Mouse (Mus musculus) forebrain, postnatal 0 days (tissue): ENCODE results near the gene Ptrh2. TPM values are rescaled to one million over a fixed set of nuclear protein-coding genes. Genes with fewer than 3 reads are reported as not detected.

Experiments
- ATAC-seq: fragments of 200-750 bp; cut with Nextera tagmentation; 2 replicates; pipeline ENCODE4 v1.8.0; 2017; ENCODE audit warnings: mild to moderate bottlenecking, moderate library complexity
- DNase-seq: peaks from one replicate; pipeline ENCODE4 v3.0.0-alpha.2; 2015
- H3K27ac ChIP-seq: fragments of 300-500 bp; sonication (generic); 2 replicates; pipeline ENCODE4 v1.5.1; 2014; ENCODE audit warnings: low read depth, mild to moderate bottlenecking, antibody characterized with exemption, low read length, moderate library complexity, mixed read lengths
- H3K27me3 ChIP-seq: fragments of 300-500 bp; sonication (generic); 2 replicates; pipeline ENCODE4 v1.6.1; 2014; ENCODE audit warnings: mild to moderate bottlenecking, low read length, mixed read lengths; ENCODE audit not compliant: insufficient read depth
- H3K36me3 ChIP-seq: fragments of 300-500 bp; sonication (generic); 2 replicates; pipeline ENCODE4 v1.6.1; 2014; ENCODE audit warnings: mild to moderate bottlenecking, moderate library complexity; ENCODE audit not compliant: insufficient read depth
- H3K4me1 ChIP-seq: fragments of 300-500 bp; sonication (generic); 2 replicates; pipeline ENCODE4 v1.6.1; 2014; ENCODE audit warnings: antibody characterized with exemption; ENCODE audit not compliant: insufficient read depth
- H3K4me2 ChIP-seq: fragments of 300-500 bp; sonication (generic); 2 replicates; pipeline ENCODE4 v1.6.1; 2014; ENCODE audit warnings: low read depth, mild to moderate bottlenecking, moderate library complexity
- H3K4me3 ChIP-seq: fragments of 300-500 bp; sonication (generic); 2 replicates; pipeline ENCODE4 v1.5.1; 2014; ENCODE audit warnings: low read depth, low read length, mixed read lengths
- H3K9ac ChIP-seq: fragments of 300-500 bp; sonication (generic); 2 replicates; pipeline ENCODE4 v1.6.1; 2014; ENCODE audit warnings: mild to moderate bottlenecking
- H3K9me3 ChIP-seq: fragments of 300-500 bp; sonication (generic); 2 replicates; pipeline ENCODE4 v1.6.1; 2016; ENCODE audit warnings: low read length
- CTCF ChIP-seq: sonication (generic); IDR thresholded peaks from 2 replicates; pipeline ENCODE4 v1.5.1; 2016; ENCODE audit warnings: antibody characterized with exemption, control low read depth, low read depth
- WGBS: fragments of 180-500 bp; shearing (Covaris S2); extraction: QIAGEN DNeasy Blood & Tissue Kit; methylation state at CpG from one replicate; pipeline ENCODE4 v1.1.7; 2014; 5-methylcytosine and 5-hydroxymethylcytosine counted together
- polyA plus RNA-seq: library from polyadenylated mRNA; unstranded; fragments of >200 nt; fragmentation: Nextera tagmentation; extraction: Ambion mirVana; gene quantifications from 2 replicates; pipeline ENCODE4 v1.2.1, GENCODE M21; 2015
- total RNA-seq: library from RNA; depleted of rRNA; stranded (reverse); fragments of >200 nt; gene quantifications from 2 replicates; pipeline ENCODE4 v1.2.3, GENCODE M21; 2014

The Ptrh2 gene
- total and polyA plus RNA-seq, 2 experiments from 2014 or later = 19.4 to 29.0 TPM

DNA sequence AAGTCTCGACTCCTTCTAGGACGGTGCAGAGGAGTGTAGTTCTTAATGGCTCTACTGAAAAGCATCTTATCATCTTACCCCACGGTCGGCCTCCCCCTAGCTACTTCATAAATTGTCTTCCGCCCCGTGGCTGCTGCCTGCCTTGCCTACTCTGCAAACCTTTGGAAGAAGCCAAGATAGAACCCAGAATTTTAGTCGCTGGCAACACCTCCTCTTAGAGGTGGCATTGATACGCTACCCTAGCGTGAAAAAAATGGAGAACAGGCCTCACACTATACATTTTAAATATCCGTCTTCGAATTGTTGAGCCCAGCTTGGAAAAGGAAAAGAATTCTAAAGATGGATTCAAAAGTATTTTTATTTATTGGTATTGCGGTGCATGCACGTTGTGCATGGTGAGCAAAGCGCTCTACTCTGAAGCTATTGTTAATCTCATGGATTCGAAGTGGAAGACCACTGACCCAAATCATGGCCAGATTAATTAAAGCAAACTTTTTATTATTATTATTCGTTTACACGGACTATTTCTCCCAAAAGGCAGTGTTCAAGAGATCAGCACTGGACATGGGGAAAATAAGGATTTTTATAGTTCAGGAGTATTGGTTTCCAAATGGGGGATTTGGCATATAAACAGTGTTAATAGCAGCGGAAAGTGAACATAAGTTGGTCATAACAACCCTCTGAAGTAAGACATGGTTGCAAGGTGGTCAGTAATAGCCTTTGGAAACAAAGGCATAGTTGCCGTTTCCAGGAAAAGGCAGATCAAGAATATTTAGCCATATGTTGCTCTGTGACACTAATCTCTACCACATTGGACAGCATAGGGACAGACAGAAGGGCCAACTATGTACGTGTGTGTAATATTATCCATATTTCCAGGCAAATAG, 584 bp downstream of the Ptrh2 start:
- WGBS = 9% methylated on average over 20 of the region's 20 CpGs
- Histone ChIP-seq H3K9me3 (no peaks in the 10 kb centered on the region), H3K27me3 (no peaks in the 10 kb centered on the region), H3K36me3 (peaks cover under 1% of the 10 kb centered on the region), H3K9ac (peak overlapping the region; percentile 80), H3K27ac (peak overlapping the region; percentile 83), H3K4me1 (peaks cover 15% of the 10 kb centered on the region; the same call in 1 of the 2 replicates), H3K4me2 (peak overlapping the region; percentile 76), H3K4me3 (peak overlapping the region; percentile 79)
- ATAC-seq (peak; percentile 26; the same call in 1 of the 2 replicates), DNase-seq (no peak)
- peak; percentile 8; the same call in 1 of the 2 replicates for TF ChIP-seq CTCF

- no peak for TF ChIP-seq CTCF
- peaks cover 15% of the 10 kb centered on the region; the same call in 1 of the 2 replicates for H3K4me1 ChIP-seq
- no peak for DNase-seq
- WGBS = 96% methylated on average over 1 of the region's 1 CpGs
- H3K4me2 ChIP-seq = no peak overlapping the region
- peaks cover 10% of the 10 kb centered on the region for H3K36me3 ChIP-seq
- H3K9me3 ChIP-seq = no peaks in the 10 kb centered on the region
- H3K9ac ChIP-seq = no peak overlapping the region
- H3K27ac ChIP-seq = no peak overlapping the region
- no peak for ATAC-seq
- H3K4me3 ChIP-seq = no peak overlapping the region
- H3K27me3 ChIP-seq = no peaks in the 10 kb centered on the region
These were observed 1.6 kb downstream of the Ptrh2 start for GRCm38 (mm10) chr11:86685366-86685765.

GRCm38 (mm10) chr11:86690383-86690782, 6.6 kb downstream of the Ptrh2 start:
- peaks cover 35% of the 10 kb centered on the region for H3K36me3 ChIP-seq
- no peak for ATAC-seq
- H3K4me2 ChIP-seq = no peak overlapping the region
- DNase-seq = no peak
- no peak overlapping the region for H3K4me3 ChIP-seq
- no peaks in the 10 kb centered on the region for H3K9me3 ChIP-seq
- 96% methylated on average over 3 of the region's 3 CpGs for WGBS
- no peak overlapping the region for H3K9ac ChIP-seq
- no peaks in the 10 kb centered on the region for H3K27me3 ChIP-seq
- no peak for TF ChIP-seq CTCF
- no peaks in the 10 kb centered on the region for H3K4me1 ChIP-seq
- no peak overlapping the region for H3K27ac ChIP-seq

- no peak for TF ChIP-seq CTCF
- H3K36me3 ChIP-seq = peaks cover 40% of the 10 kb centered on the region
- no peak overlapping the region for H3K4me2 ChIP-seq
- H3K4me3 ChIP-seq = no peak overlapping the region
- H3K27ac ChIP-seq = no peak overlapping the region
- DNase-seq = no peak
- WGBS = 94% methylated on average over 3 of the region's 3 CpGs
- no peak overlapping the region for H3K9ac ChIP-seq
- ATAC-seq = no peak
- no peaks in the 10 kb centered on the region for H3K4me1 ChIP-seq
- no peaks in the 10 kb centered on the region for H3K27me3 ChIP-seq
- H3K9me3 ChIP-seq = no peaks in the 10 kb centered on the region
These were observed 7.7 kb downstream of the Ptrh2 start for GRCm38 (mm10) chr11:86691482-86691881.

DNA sequence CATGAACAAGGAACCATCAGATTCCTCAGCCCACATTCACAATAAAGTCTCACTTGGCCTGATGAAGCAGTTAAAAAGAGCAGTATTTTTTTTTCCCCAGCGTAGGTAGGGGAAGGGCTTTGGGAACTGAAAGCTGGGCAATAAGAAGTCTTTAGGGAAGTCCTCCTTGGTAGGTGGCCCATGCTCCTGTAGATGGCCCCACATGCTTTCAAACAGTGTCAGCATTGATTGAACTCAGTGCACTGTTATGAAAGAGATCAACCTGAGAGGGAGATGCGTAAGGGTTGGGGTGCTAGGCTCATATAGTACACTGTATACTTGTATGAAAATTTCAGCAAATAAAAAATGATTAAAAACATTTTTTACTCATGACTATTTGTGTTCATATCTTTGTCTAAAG, 8.2 kb downstream of the Ptrh2 start:
- ATAC-seq (no peak), DNase-seq (no peak)
- TF ChIP-seq CTCF = no peak
- Histone ChIP-seq H3K4me3 (no peak overlapping the region), H3K27ac (no peak overlapping the region), H3K9ac (no peak overlapping the region), H3K36me3 (peaks cover 44% of the 10 kb centered on the region), H3K27me3 (no peaks in the 10 kb centered on the region), H3K4me2 (no peak overlapping the region), H3K4me1 (no peaks in the 10 kb centered on the region), H3K9me3 (no peaks in the 10 kb centered on the region)
- WGBS = 90% methylated on average over 2 of the region's 2 CpGs

DNA sequence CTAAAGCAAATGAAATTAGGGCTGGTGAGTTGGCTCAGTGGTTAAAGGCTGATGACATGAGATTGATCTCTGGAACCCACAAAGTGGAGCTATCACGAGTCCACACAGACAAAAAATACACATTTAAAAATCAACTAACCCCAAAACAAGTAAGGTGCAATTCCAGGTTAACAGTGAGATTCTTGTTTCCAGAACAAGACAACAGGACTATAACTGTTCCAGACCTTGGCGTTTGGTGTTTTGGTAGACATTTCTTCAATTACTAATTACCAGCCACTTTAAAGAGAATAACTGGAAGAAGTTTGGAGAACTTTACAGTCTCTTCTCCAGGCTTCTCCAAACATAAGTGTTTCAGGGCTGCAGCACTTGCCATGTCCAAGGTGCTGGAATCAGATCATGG, 8.8 kb downstream of the Ptrh2 start:
- no peak for TF ChIP-seq CTCF
- H3K9ac ChIP-seq = no peak overlapping the region
- DNase-seq = no peak
- H3K4me1 ChIP-seq = no peaks in the 10 kb centered on the region
- H3K4me3 ChIP-seq = no peak overlapping the region
- H3K36me3 ChIP-seq = peaks cover 50% of the 10 kb centered on the region
- H3K27me3 ChIP-seq = no peaks in the 10 kb centered on the region
- no peak for ATAC-seq
- H3K9me3 ChIP-seq = no peaks in the 10 kb centered on the region
- no peak overlapping the region for H3K4me2 ChIP-seq
- H3K27ac ChIP-seq = no peak overlapping the region
- WGBS = 90% methylated on average over 2 of the region's 2 CpGs

DNA sequence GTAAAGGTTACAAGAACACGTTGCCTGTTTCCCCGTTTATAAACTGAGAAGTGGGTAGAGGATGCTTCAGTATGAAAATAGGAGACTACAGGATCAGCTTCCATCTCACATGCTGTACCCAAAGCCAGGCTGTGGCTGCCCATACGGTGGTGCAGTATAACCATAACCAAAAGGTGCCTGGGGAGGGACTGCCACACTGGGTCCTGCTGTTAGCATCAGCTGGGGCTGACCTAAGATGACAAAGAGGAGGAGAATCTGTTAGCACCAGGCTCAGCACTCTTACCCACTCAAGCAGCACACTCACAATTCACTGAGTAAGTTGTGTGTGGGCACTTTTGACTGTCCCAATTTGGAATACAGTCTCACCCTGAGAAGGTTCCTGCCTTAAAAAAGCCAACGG, 11.7 kb downstream of the Ptrh2 start:
- no peak for TF ChIP-seq CTCF
- DNase-seq (no peak), ATAC-seq (no peak)
- H3K27ac ChIP-seq = no peak overlapping the region
- H3K27me3 ChIP-seq = no peaks in the 10 kb centered on the region
- H3K4me1 ChIP-seq = no peaks in the 10 kb centered on the region
- no peak overlapping the region for H3K4me2 ChIP-seq
- peaks cover 49% of the 10 kb centered on the region for H3K36me3 ChIP-seq
- H3K4me3 ChIP-seq = no peak overlapping the region
- 63% methylated on average over 4 of the region's 4 CpGs for WGBS
- H3K9me3 ChIP-seq = no peaks in the 10 kb centered on the region
- no peak overlapping the region for H3K9ac ChIP-seq
